Mouse (Mus musculus) splenic B cell, adult 2 months (primary cell): ENCODE measurements around the gene Mtus2.
"Not testable (repeated sequence)": the region's sequence is repeated elsewhere in the genome, so short reads cannot be mapped to it uniquely, and the experiment has no call there.

ENCODE experiments used
- DNase-seq: peaks from one replicate; pipeline ENCODE4 v3.0.0-alpha.2; 2011; ENCODE audit warnings: low read depth, low spot score
- H3K27me3 ChIP-seq: 2 replicates; pipeline ENCODE4 v1.6.1; 2012; ENCODE audit warnings: mild to moderate bottlenecking, low read length, moderate library complexity, mixed read lengths; ENCODE audit not compliant: control insufficient read depth, poor library complexity, insufficient read depth, severe bottlenecking
- H3K36me3 ChIP-seq: 2 replicates; pipeline ENCODE4 v1.6.1; 2012; ENCODE audit warnings: mild to moderate bottlenecking, low read length, moderate library complexity, mixed read lengths; ENCODE audit not compliant: control insufficient read depth, poor library complexity, insufficient read depth, severe bottlenecking

Mtus2 gene

DNA sequence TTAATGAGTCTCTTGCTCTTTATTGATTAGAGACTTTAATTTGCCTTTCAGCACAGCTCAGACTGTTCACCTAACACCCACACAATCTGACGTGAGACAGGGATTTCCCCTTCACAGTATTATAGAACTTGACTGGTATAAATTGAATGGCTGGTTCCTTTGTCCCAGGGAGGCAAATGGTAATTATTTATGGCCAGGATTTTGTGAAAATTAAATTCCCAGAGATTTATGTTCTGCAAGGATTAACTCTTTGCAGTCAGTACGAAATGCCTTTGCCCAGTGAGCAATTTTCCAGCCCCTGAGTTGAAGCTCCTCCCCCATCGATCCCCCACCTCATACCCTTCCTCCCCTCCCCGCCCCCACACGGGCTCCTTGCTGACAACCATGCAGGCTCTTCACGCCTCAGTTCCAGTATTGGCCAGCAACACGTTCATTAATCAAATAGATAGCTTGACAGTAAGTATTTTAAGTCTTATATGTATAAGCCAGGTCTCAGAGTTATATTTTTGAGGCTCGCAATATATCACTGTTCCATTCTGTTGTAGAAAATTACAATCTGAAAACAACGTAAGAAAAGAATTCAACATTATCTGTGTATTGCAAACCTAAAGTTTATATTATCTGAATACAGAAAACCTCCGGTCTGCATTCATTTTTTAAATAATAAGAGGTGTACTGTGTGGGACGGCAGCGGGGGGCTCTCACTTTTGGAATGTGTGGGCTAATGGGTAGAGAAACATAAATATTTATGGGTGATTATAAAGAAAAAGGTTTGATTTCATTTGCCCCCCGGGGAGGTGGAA, 195.7 kb downstream of the Mtus2 start:
- DNase-seq: no peak
- Histone ChIP-seq H3K36me3 (no peaks in the 10 kb centered on the region), H3K27me3 (no peaks in the 10 kb centered on the region)

DNA sequence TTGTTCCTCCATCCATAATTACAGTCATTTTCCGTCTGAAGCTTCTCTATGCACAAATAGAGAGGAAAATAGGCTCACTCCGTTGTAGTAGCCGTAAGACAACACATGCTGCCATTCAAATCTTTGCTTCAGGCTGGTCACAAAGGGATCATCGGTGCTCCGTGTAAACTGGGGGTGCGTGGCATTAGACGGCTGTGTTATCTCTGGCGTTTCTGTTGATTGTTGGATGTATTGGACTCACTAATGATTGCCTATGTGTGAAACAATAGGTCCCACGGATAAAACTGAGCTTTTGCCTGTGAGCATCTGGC, 196.2 kb downstream of the Mtus2 start:
- DNase-seq: no peak
- H3K27me3 ChIP-seq: no peaks in the 10 kb centered on the region
- no peaks in the 10 kb centered on the region for H3K36me3 ChIP-seq

DNA sequence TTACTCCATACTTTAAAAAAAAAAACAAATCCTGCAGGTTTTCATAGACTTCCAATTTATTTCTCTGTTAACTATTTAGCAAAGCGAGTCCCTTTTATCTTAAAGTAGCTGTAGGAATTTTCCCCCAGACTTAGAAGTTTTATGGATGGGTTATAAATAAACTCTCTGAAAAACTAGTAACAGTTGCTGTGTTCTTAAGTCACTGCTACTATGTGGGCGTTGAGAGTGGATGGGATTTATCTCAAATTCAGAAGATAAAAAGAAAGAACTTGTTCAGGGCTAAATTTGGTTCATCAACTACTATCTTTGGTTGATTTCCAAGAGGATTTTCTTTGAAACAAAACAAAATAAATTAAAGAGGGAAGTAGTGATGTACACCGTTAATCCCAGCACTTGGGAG, 197.6 kb downstream of the Mtus2 start:
- Histone ChIP-seq H3K27me3 (no peaks in the 10 kb centered on the region), H3K36me3 (no peaks in the 10 kb centered on the region)
- no peak for DNase-seq

GRCm38 (mm10) chr5:148159328-148159727, 202.2 kb downstream of the Mtus2 start:
- Histone ChIP-seq H3K27me3 (no peaks in the 10 kb centered on the region), H3K36me3 (no peaks in the 10 kb centered on the region)
- DNase-seq: no peak

GRCm38 (mm10) chr5:148160529-148161154, 203.5 kb downstream of the Mtus2 start:
- no peak for DNase-seq
- no peaks in the 10 kb centered on the region for H3K27me3 ChIP-seq
- no peaks in the 10 kb centered on the region for H3K36me3 ChIP-seq

GRCm38 (mm10) chr5:148165111-148165510, 208.0 kb downstream of the Mtus2 start:
- H3K36me3 ChIP-seq: no peaks in the 10 kb centered on the region
- no peak for DNase-seq
- no peaks in the 10 kb centered on the region for H3K27me3 ChIP-seq

- no peak for DNase-seq
- Histone ChIP-seq H3K27me3 (no peaks in the 10 kb centered on the region), H3K36me3 (no peaks in the 10 kb centered on the region)
Observed at GRCm38 (mm10) chr5:148175091-148175490, 218.0 kb downstream of the Mtus2 start.

GRCm38 (mm10) chr5:148175742-148176426, 218.8 kb downstream of the Mtus2 start:
- DNase-seq: no peak
- Histone ChIP-seq H3K27me3 (no peaks in the 10 kb centered on the region), H3K36me3 (no peaks in the 10 kb centered on the region)

GRCm38 (mm10) chr5:148176539-148176938, 219.4 kb downstream of the Mtus2 start:
- not testable (repeated sequence) for H3K36me3 ChIP-seq, H3K27me3 ChIP-seq, DNase-seq

DNA sequence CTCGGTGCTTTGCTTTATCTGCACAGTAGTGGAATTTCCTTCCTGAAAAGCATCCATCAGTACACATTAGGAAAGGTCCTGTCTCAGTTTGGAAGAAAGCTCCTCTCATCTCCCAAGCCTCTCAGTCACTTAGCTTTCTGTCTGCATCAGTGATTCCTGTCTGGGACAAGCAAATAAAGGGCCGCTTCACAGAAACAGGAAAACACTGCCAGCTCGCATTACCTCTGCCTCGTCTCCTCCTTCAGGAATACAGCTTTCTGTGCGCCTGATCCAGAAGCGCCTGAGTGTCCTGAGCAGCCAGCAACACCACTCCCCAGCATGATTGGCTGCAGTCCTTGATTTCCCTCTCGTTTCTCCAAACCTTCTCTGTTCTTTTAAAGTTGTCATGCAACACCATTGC, 222.1 kb downstream of the Mtus2 start:
- Histone ChIP-seq H3K36me3 (no peaks in the 10 kb centered on the region), H3K27me3 (no peaks in the 10 kb centered on the region)
- DNase-seq: no peak

DNA sequence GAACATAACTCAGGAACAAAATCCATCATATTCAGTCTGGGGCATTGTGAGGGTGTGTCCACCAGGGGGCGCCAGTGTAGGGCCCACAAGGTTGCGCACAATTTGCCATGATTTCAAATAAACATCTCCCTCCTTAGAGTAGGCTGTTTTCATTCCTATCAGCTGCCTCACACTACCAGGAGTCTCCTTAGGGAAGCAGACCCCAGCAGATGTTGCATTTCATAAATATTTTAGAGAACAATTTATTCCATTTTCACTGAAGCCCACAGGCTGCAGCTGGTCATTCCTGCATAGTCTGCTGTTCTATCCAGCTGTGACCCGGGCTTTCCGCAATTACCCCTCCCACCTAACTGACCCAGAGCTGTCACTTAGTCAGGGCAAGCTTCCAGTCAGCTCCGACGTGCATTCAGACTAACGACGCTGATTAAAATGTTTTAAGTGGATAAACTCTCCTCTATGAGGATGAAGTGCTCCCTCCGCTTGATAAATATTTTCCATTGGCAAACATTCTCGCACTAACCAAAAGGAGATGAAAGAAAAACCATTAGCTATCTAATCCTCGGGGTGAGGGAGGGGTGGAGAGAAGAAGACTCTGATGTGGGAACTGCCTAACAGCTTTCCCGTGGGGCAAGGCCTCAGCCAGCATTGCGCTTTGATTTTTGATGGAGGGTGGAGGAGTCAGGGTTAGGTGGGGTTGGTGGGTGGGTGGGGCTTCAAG, 223.6 kb downstream of the Mtus2 start:
- no peaks in the 10 kb centered on the region for H3K27me3 ChIP-seq
- no peaks in the 10 kb centered on the region for H3K36me3 ChIP-seq
- DNase-seq: no peak

GRCm38 (mm10) chr5:148181308-148181630, 224.1 kb downstream of the Mtus2 start:
- no peak for DNase-seq
- Histone ChIP-seq H3K27me3 (no peaks in the 10 kb centered on the region), H3K36me3 (no peaks in the 10 kb centered on the region)

DNA sequence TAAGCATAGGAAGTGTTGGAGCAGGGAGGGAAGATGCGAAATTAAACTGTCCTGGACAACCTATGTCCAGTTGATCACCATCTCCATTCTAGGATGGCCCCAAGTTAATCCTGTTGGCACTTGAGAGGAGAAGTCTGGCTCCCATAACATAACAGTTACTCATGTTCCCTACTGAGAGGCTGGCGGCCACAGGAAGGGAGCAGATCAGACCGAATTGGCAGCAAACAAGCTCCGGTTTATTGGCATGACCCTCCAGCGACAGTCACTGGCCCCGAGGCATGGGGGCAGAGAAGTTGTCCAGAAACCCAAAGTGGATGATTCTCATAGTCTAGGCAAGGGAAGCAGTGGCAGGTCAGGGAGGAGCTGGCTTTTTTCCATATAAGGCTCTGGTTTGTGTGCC, 224.8 kb downstream of the Mtus2 start:
- Histone ChIP-seq H3K36me3 (no peaks in the 10 kb centered on the region), H3K27me3 (no peaks in the 10 kb centered on the region)
- no peak for DNase-seq

- no peaks in the 10 kb centered on the region for H3K27me3 ChIP-seq
- H3K36me3 ChIP-seq: no peaks in the 10 kb centered on the region
- no peak for DNase-seq
Observed at GRCm38 (mm10) chr5:148185898-148186297, 228.8 kb downstream of the Mtus2 start.

DNA sequence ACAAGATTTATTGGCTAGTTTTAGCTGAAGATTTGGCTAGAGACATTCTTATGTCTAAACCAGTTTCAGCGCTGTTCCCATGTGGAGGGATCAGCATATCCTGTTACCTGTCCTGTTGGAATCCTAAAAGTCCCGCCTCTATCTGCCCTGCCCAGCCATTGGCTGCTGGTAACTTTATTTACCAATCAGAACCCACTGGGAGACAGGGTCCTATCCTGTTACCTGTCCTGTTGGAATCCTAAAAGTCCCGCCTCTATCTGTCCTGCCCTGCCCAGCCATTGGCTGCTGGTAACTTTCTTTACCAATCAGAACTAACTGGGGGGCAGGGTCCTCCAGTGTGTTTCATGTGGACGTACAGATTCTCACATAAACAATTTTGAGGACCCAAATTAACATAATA, 234.3 kb downstream of the Mtus2 start:
- no peaks in the 10 kb centered on the region for H3K27me3 ChIP-seq
- DNase-seq: no peak
- no peaks in the 10 kb centered on the region for H3K36me3 ChIP-seq
